Mouse (Mus musculus): ENCODE data around the gene Bcl2l1.

Gene Bcl2l1

GRCm38 (mm10) chr2:152803081-152803480 lies 28.4 kb downstream of the Bcl2l1 start:
- DNase-seq (ENCODE audit: low read depth, low spot score), result no peak

- DNase-seq (ENCODE audit: low read depth, low spot score), result no peak
Observed at GRCm38 (mm10) chr2:152802303-152802702, 29.2 kb downstream of the Bcl2l1 start.

- no peak for DNase-seq (ENCODE audit: low read depth, low spot score)
Observed at GRCm38 (mm10) chr2:152800762-152801113, 30.8 kb downstream of the Bcl2l1 start.

GRCm38 (mm10) chr2:152799954-152800761 lies 31.4 kb downstream of the Bcl2l1 start:
- DNase-seq (ENCODE audit: low read depth, low spot score), result no peak

- no peak for DNase-seq (ENCODE audit: low read depth, low spot score)
Observed at GRCm38 (mm10) chr2:152797589-152797988, 33.9 kb downstream of the Bcl2l1 start.

GRCm38 (mm10) chr2:152794281-152794827 lies 37.2 kb downstream of the Bcl2l1 start:
- DNase-seq (ENCODE audit: low read depth, low spot score), result no peak

- no peak for DNase-seq (ENCODE audit: low read depth, low spot score)
Observed at GRCm38 (mm10) chr2:152793381-152793780, 38.1 kb downstream of the Bcl2l1 start.

GRCm38 (mm10) chr2:152792461-152792860 lies 39.1 kb downstream of the Bcl2l1 start:
- DNase-seq (ENCODE audit: low read depth, low spot score), result no peak

- DNase-seq (ENCODE audit: low read depth, low spot score), result no peak
Observed at GRCm38 (mm10) chr2:152789591-152789999, 41.9 kb downstream of the Bcl2l1 start.

- no peak for DNase-seq (ENCODE audit: low read depth, low spot score)
Observed at GRCm38 (mm10) chr2:152788892-152789421, 42.6 kb downstream of the Bcl2l1 start.

GRCm38 (mm10) chr2:152787543-152787942 lies 44.0 kb downstream of the Bcl2l1 start:
- no peak for DNase-seq (ENCODE audit: low read depth, low spot score)

GRCm38 (mm10) chr2:152787136-152787535 lies 44.4 kb downstream of the Bcl2l1 start:
- no peak for DNase-seq (ENCODE audit: low read depth, low spot score)

GRCm38 (mm10) chr2:152785446-152786350 lies 45.8 kb downstream of the Bcl2l1 start:
- DNase-seq (ENCODE audit: low read depth, low spot score), result no peak

- no peak for DNase-seq (ENCODE audit: low read depth, low spot score)
Observed at GRCm38 (mm10) chr2:152784640-152785039, 46.9 kb downstream of the Bcl2l1 start.

- no peak for DNase-seq (ENCODE audit: low read depth, low spot score)
Observed at GRCm38 (mm10) chr2:152783241-152783640, 48.3 kb downstream of the Bcl2l1 start.

- DNase-seq (ENCODE audit: low read depth, low spot score), result no peak
Observed at GRCm38 (mm10) chr2:152782656-152783055, 48.9 kb downstream of the Bcl2l1 start.

GRCm38 (mm10) chr2:152781031-152781711 lies 50.4 kb downstream of the Bcl2l1 start:
- no peak for DNase-seq (ENCODE audit: low read depth, low spot score)

GRCm38 (mm10) chr2:152780466-152780865 lies 51.1 kb downstream of the Bcl2l1 start:
- DNase-seq (ENCODE audit: low read depth, low spot score), result no peak

GRCm38 (mm10) chr2:152777081-152777480 lies 54.4 kb downstream of the Bcl2l1 start:
- DNase-seq (ENCODE audit: low read depth, low spot score), result no peak

- no peak for DNase-seq (ENCODE audit: low read depth, low spot score)
Observed at GRCm38 (mm10) chr2:152776435-152776834, 55.1 kb downstream of the Bcl2l1 start.

- no peak for DNase-seq (ENCODE audit: low read depth, low spot score)
Observed at GRCm38 (mm10) chr2:152776019-152776418, 55.5 kb downstream of the Bcl2l1 start.

Measured in retina, postnatal 7 days (tissue).